In the genomic region with DNA sequence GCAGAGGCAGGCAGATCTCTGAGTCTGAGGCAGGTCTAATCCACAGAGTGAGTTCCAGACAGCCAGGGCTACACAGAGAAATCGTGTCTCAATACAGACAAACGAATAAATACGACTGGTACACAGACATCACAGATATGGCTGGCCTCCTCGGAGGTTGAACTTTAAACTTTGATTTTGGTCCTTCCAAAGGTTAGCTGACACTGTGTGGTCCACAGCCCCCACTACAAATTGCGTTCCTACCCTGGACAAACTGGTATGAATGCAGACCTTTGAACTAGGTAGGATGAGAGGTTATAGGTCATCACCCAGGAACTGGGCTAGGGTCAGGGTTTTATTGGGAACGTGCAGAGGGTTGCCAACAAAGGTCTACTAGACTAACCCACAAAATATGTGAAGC, we compare ENCODE assay signal across 29 mouse cellular contexts. TPM values are rescaled to one million over a fixed set of nuclear protein-coding genes. Genes with fewer than 3 reads are reported as not detected.
DNase-seq lines count a peak whose midpoint lies in the region; ATAC-seq lines count a peak whose summit lies in the region.
"Had no signal": no experiment of that assay in that cellular context is flagged by ENCODE, and none has a peak within 500 bp of the region (broad histone marks: within the 10 kb centered on the region; RNA-seq: fewer than 3 reads in every experiment).

No protein-coding gene starts in this region.

- intact Hi-C loops in heart, postnatal 25 days (cut with DNase I), result no loop called here

- peak; percentile 7 for DNase-seq in kidney, adult 9 months
- no peak for DNase-seq in kidney, postnatal 25 days
- DNase-seq in midbrain, embryonic 11.5 days (ENCODE audit: low spot score, missing footprints), result peak; percentile 73
- DNase-seq in heart, postnatal 25 days (ENCODE audit: low spot score), result no peak
- DNase-seq in layer of hippocampus, postnatal 25 days (ENCODE audit: extremely low spot score in 1 of 2, low spot score in 1 of 2), result no peak
- DNase-seq: adrenal gland, adult 2 months; adrenal gland, postnatal 14 days; cerebellum, adult 11 months; cerebellum, adult 2 months; cerebellum, adult 9-11 months; cerebellum, postnatal 25 days; gastrocnemius, postnatal 10 days; gastrocnemius, postnatal 36 days; heart, adult 2 months; heart, postnatal 14 days had no signal

- no peak overlapping the region for H3K27ac ChIP-seq in midbrain, embryonic 11.5 days (ENCODE audit: low read depth, low read length)
- no peak overlapping the region for H3K27ac ChIP-seq in midbrain, embryonic 16.5 days (ENCODE audit: low read length)
- H3K27ac ChIP-seq in liver, embryonic 16.5 days (ENCODE audit: low read length), result no peak overlapping the region
- H3K27ac ChIP-seq: embryonic facial prominence, embryonic 13.5 days; forebrain, embryonic 10.5 days; forebrain, embryonic 13.5 days; heart, adult 2 months; heart, embryonic 10.5 days; heart, embryonic 13.5 days; hindbrain, embryonic 12.5 days; hindbrain, embryonic 15.5 days had no signal

- H3K27me3 ChIP-seq in midbrain, embryonic 11.5 days (ENCODE audit: control insufficient read depth, insufficient read depth, low read length), result no peaks in the 10 kb centered on the region; the same call in 1 of the 2 replicates
- H3K27me3 ChIP-seq in midbrain, embryonic 16.5 days (ENCODE audit: control insufficient read depth, insufficient read depth, low read depth, low read length), result no peaks in the 10 kb centered on the region
- no peaks in the 10 kb centered on the region for H3K27me3 ChIP-seq in liver, embryonic 16.5 days (ENCODE audit: control insufficient read depth, insufficient read depth, low read depth, low read length)

- H3K4me3 ChIP-seq in midbrain, embryonic 11.5 days (ENCODE audit: low read depth, low read length), result no peak overlapping the region
- H3K4me3 ChIP-seq in midbrain, embryonic 16.5 days (ENCODE audit: low read depth, low read length), result no peak overlapping the region
- no peak overlapping the region for H3K4me3 ChIP-seq in liver, embryonic 16.5 days (ENCODE audit: low read depth, low read length)
- H3K4me3 ChIP-seq: embryonic facial prominence, embryonic 13.5 days; forebrain, embryonic 10.5 days; forebrain, embryonic 13.5 days; heart, adult 2 months; heart, embryonic 10.5 days; heart, embryonic 13.5 days; hindbrain, embryonic 12.5 days; hindbrain, embryonic 15.5 days had no signal

- 79% methylated on average over 6 of the region's 6 CpGs for WGBS in midbrain, embryonic 11.5 days
- 83% methylated on average over 6 of the region's 6 CpGs for WGBS in midbrain, embryonic 16.5 days
- WGBS in liver, embryonic 16.5 days (ENCODE audit: insufficient replicate concordance), result 52% methylated on average over 6 of the region's 6 CpGs

- H3K9ac ChIP-seq in midbrain, embryonic 11.5 days (ENCODE audit: low read length), result no peak overlapping the region
- no peak overlapping the region for H3K9ac ChIP-seq in midbrain, embryonic 16.5 days (ENCODE audit: low read depth, low read length)
- no peak overlapping the region for H3K9ac ChIP-seq in liver, embryonic 16.5 days (ENCODE audit: low read depth, low read length)
- H3K9ac ChIP-seq: embryonic facial prominence, embryonic 13.5 days; forebrain, embryonic 13.5 days; heart, embryonic 13.5 days; hindbrain, embryonic 12.5 days; hindbrain, embryonic 15.5 days had no signal

- H3K4me2 ChIP-seq in midbrain, embryonic 11.5 days, result no peak overlapping the region
- no peak overlapping the region for H3K4me2 ChIP-seq in midbrain, embryonic 16.5 days (ENCODE audit: low read length)
- H3K4me2 ChIP-seq in liver, embryonic 16.5 days (ENCODE audit: low read depth, low read length), result no peak overlapping the region
- H3K4me2 ChIP-seq: embryonic facial prominence, embryonic 13.5 days; heart, embryonic 13.5 days; hindbrain, embryonic 12.5 days; hindbrain, embryonic 15.5 days had no signal

- no peaks in the 10 kb centered on the region for H3K36me3 ChIP-seq in midbrain, embryonic 11.5 days (ENCODE audit: control insufficient read depth, insufficient read depth, low read length)
- no peaks in the 10 kb centered on the region for H3K36me3 ChIP-seq in midbrain, embryonic 16.5 days (ENCODE audit: control insufficient read depth, insufficient read depth, low read length)
- no peaks in the 10 kb centered on the region for H3K36me3 ChIP-seq in liver, embryonic 16.5 days (ENCODE audit: control insufficient read depth, insufficient read depth)
- H3K36me3 ChIP-seq: embryonic facial prominence, embryonic 13.5 days; forebrain, embryonic 10.5 days; heart, embryonic 10.5 days; heart, embryonic 13.5 days; hindbrain, embryonic 12.5 days; hindbrain, embryonic 15.5 days had no signal

- H3K9me3 ChIP-seq in midbrain, embryonic 11.5 days (ENCODE audit: control insufficient read depth, low read length), result no peaks in the 10 kb centered on the region
- H3K9me3 ChIP-seq in midbrain, embryonic 16.5 days (replicated peaks; ENCODE audit: control insufficient read depth, low read length, poor library complexity, severe bottlenecking), result no peaks in the 10 kb centered on the region
- H3K9me3 ChIP-seq in liver, embryonic 16.5 days (replicated peaks; ENCODE audit: control insufficient read depth, low read length), result no peaks in the 10 kb centered on the region
- H3K9me3 ChIP-seq: embryonic facial prominence, embryonic 13.5 days; forebrain, embryonic 10.5 days; forebrain, embryonic 13.5 days; heart, embryonic 10.5 days; heart, embryonic 13.5 days; hindbrain, embryonic 12.5 days; hindbrain, embryonic 15.5 days had no signal

- H3K4me1 ChIP-seq in midbrain, embryonic 11.5 days (ENCODE audit: control insufficient read depth, insufficient read depth, low read length), result peaks cover 17% of the 10 kb centered on the region
- peaks cover 23% of the 10 kb centered on the region for H3K4me1 ChIP-seq in midbrain, embryonic 16.5 days (ENCODE audit: control insufficient read depth, insufficient read depth, low read length)
- no peaks in the 10 kb centered on the region; the same call in 1 of the 2 replicates for H3K4me1 ChIP-seq in liver, embryonic 16.5 days (ENCODE audit: control insufficient read depth, low read depth, low read length)

- no peak for ATAC-seq in midbrain, embryonic 11.5 days (ENCODE audit: low FRiP score)
- no peak for ATAC-seq in midbrain, embryonic 16.5 days
- peak; percentile 66 for ATAC-seq in liver, embryonic 16.5 days (ENCODE audit: low read depth)
- ATAC-seq: CD4-positive, CD25-positive, alpha-beta regulatory T cell, adult 4 months; forebrain, embryonic 13.5 days; forebrain, embryonic 16.5 days had no signal

RNA-seq across cellular contexts. Expression of a gene that starts 47.2 kb away (rescaled TPM):
- 0.77 and 1.2 TPM in 2 replicates for polyA plus RNA-seq in midbrain, embryonic 11.5 days (2014; fragmentation: Nextera tagmentation; extraction: Ambion mirVana)
- polyA plus RNA-seq in midbrain, embryonic 16.5 days (2015; fragmentation: Nextera tagmentation; extraction: Ambion mirVana), result 1.2 and 1.5 TPM in 2 replicates
- polyA plus RNA-seq in liver, embryonic 16.5 days (2015; fragmentation: Nextera tagmentation; extraction: Ambion mirVana), result 0.11 TPM in 1 of 2 replicates, not detected in the other
- total RNA-seq in heart, postnatal 25 days (2021), result not detected
- total RNA-seq in layer of hippocampus, postnatal 25 days (2021), result under 1 TPM; 0.54 to 0.80 TPM
- total RNA-seq: common myeloid progenitor, adult 5-6 weeks; gastrocnemius, adult 18-20 months; gastrocnemius, postnatal 10 days; gastrocnemius, postnatal 36 days; heart, adult 2 months; hematopoietic stem cell, adult 5-6 weeks had no signal

RNA-seq across cellular contexts. Expression of a gene that starts 52.4 kb away (rescaled TPM):
- 11.4 and 13.8 TPM in 2 replicates for polyA plus RNA-seq in midbrain, embryonic 11.5 days (2014; fragmentation: Nextera tagmentation; extraction: Ambion mirVana)
- 7.3 and 7.7 TPM in 2 replicates for polyA plus RNA-seq in midbrain, embryonic 16.5 days (2015; fragmentation: Nextera tagmentation; extraction: Ambion mirVana)
- polyA plus RNA-seq in liver, embryonic 16.5 days (2015; fragmentation: Nextera tagmentation; extraction: Ambion mirVana), result 3.8 and 4.1 TPM in 2 replicates
- total RNA-seq in heart, postnatal 25 days (2021), result 1 to 10 TPM; 6.1 to 7.2 TPM
- total RNA-seq in layer of hippocampus, postnatal 25 days (2021), result 10 to 100 TPM in 1 of 2 experiments, 1 to 10 TPM in 1; 9.1 to 12.8 TPM

Comparison
In these comparisons a context has a peak if more than half of its experiments do, and no peak if none do; other contexts are left out.
1. DNase-seq: peak in kidney, adult 9 months (single experiment) and midbrain, embryonic 11.5 days (single experiment); none in kidney, postnatal 25 days (0 of 2), heart, postnatal 25 days (single experiment) and layer of hippocampus, postnatal 25 days (0 of 2).